Mouse (Mus musculus): Measurements from ENCODE around the gene Gm4131.

DNA sequence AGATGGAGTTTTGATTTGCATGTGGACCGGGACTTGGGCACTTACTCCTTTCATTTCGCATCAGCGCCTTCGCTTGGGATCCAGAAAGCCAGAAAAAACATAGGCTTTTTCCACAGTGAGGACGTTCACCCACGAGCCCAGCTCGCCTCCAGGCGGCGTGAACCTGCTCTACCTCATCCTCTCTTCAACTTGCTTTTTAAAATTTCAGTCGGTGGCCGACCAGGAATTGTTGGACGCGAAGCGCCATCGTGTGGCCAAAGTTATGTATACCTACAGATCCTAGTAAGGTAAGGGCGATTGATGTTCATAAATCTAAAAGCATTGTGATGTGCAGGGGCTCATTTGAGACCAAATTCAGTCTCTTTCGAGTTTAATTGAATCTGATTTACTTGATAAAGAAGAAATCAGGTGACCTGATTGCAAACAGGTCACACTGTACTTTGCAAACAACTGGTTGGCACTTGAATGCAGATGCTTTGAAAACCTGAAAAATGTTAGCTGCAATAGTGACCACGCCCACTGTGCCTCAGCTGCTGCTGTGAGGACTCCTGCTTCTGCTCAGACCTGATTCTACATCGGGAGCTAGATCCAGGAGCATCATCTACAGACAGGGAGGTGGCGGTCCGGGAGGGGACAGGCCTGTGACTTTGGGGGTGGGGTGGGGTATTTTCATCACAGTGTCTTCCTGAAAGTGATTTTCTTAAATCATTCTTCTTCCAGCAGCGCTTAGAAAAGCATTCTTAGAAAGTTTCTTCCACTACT is 109.1 kb downstream of the Gm4131 start:
- peak; percentile 79 for TF ChIP-seq CTCF (IDR thresholded peaks at IDR 0.05; ENCODE audit: low read depth, low read length)
- TF ChIP-seq POLR2A (IDR thresholded peaks at IDR 0.05; ENCODE audit: extremely low read depth, insufficient read depth, low read length) = no peak
